Mouse (Mus musculus) megakaryocyte, embryonic 14.5 days (primary cell): ENCODE data around the gene BC030499.

Source experiments
- FLI1 ChIP-seq: IDR thresholded peaks from 2 replicates; pipeline ENCODE4 v1.6.1; 2012; ENCODE audit warnings: low read length, inconsistent platforms, mixed read lengths
- GATA1 ChIP-seq: IDR thresholded peaks from 3 replicates; pipeline ENCODE4 v1.6.1; 2012; ENCODE audit warnings: mixed read lengths, low read length, inconsistent platforms, borderline replicate concordance

GRCm38 (mm10) chr11:78310861-78311511 is 20.3 kb downstream of the BC030499 start:
- TF ChIP-seq GATA1 (no peak), FLI1 (no peak)
